Mouse (Mus musculus): ENCODE data around the gene Syn3. TPM values are rescaled to one million over a fixed set of nuclear protein-coding genes. Genes with fewer than 3 reads are reported as not detected.

Syn3 gene
- polyA plus RNA-seq, 1 experiment from 2014 or later = 1.3 TPM

- Histone ChIP-seq H3K4me3 (ENCODE audit: low read depth, low read length) (no peak overlapping the region), H3K27me3 (ENCODE audit: control insufficient read depth, insufficient read depth, low read length) (no peaks in the 10 kb centered on the region), H3K27ac (replicated peaks) (no peak overlapping the region), H3K4me2 (replicated peaks; ENCODE audit: low read depth) (no peak overlapping the region), H3K36me3 (ENCODE audit: control insufficient read depth, insufficient read depth, low read length) (no peaks in the 10 kb centered on the region), H3K9me3 (ENCODE audit: control insufficient read depth, low read length) (no peaks in the 10 kb centered on the region), H3K9ac (ENCODE audit: low read length) (no peak overlapping the region), H3K4me1 (replicated peaks; ENCODE audit: control insufficient read depth, insufficient read depth) (0 out of 2 replicates have a peak, but pooled peaks cover 2% of the 10 kb centered on the region)
- DNase-seq (ENCODE audit: low spot score) (no peak), ATAC-seq (ENCODE audit: low FRiP score, low TSS enrichment) (peak; percentile 24; the same call in 1 of the 2 replicates)
- TF ChIP-seq EP300 (optimal IDR thresholded peaks at IDR 0.05) = no peak
- TF ChIP-seq CTCF (IDR thresholded peaks at IDR 0.05; ENCODE audit: low read depth) = no peak
- WGBS = 40% methylated on average over 2 of the region's 2 CpGs
Measured at GRCm38 (mm10) chr10:86389913-86390312, 108.8 kb downstream of the Syn3 start.

- DNase-seq (ENCODE audit: low spot score) (no peak), ATAC-seq (ENCODE audit: low FRiP score, low TSS enrichment) (no peak)
- no peaks in the 10 kb centered on the region for H3K36me3 ChIP-seq (ENCODE audit: control insufficient read depth, insufficient read depth, low read length)
- H3K9ac ChIP-seq (ENCODE audit: low read length) = no peak overlapping the region
- H3K4me1 ChIP-seq (replicated peaks; ENCODE audit: control insufficient read depth, insufficient read depth) = 0 out of 2 replicates have a peak, but pooled peaks cover 2% of the 10 kb centered on the region
- WGBS = 75% methylated on average over 3 of the region's 3 CpGs
- TF ChIP-seq EP300 (optimal IDR thresholded peaks at IDR 0.05) (no peak), CTCF (IDR thresholded peaks at IDR 0.05; ENCODE audit: low read depth) (no peak)
- H3K4me2 ChIP-seq (replicated peaks; ENCODE audit: low read depth) = no peak overlapping the region
- no peak overlapping the region for H3K4me3 ChIP-seq (ENCODE audit: low read depth, low read length)
- H3K9me3 ChIP-seq (ENCODE audit: control insufficient read depth, low read length) = no peaks in the 10 kb centered on the region
- H3K27me3 ChIP-seq (ENCODE audit: control insufficient read depth, insufficient read depth, low read length) = no peaks in the 10 kb centered on the region
- H3K27ac ChIP-seq (replicated peaks) = no peak overlapping the region
Measured at GRCm38 (mm10) chr10:86389357-86389756, 109.3 kb downstream of the Syn3 start.

GRCm38 (mm10) chr10:86388803-86389202 is 109.9 kb downstream of the Syn3 start:
- DNase-seq (ENCODE audit: low spot score) (no peak), ATAC-seq (ENCODE audit: low FRiP score, low TSS enrichment) (no peak)
- H3K4me3 ChIP-seq (ENCODE audit: low read depth, low read length) = no peak overlapping the region
- WGBS = 79% methylated on average over 6 of the region's 6 CpGs
- no peaks in the 10 kb centered on the region for H3K9me3 ChIP-seq (ENCODE audit: control insufficient read depth, low read length)
- TF ChIP-seq EP300 (optimal IDR thresholded peaks at IDR 0.05) (no peak), CTCF (IDR thresholded peaks at IDR 0.05; ENCODE audit: low read depth) (no peak)
- H3K27me3 ChIP-seq (ENCODE audit: control insufficient read depth, insufficient read depth, low read length) = no peaks in the 10 kb centered on the region
- no peak overlapping the region for H3K9ac ChIP-seq (ENCODE audit: low read length)
- H3K36me3 ChIP-seq (ENCODE audit: control insufficient read depth, insufficient read depth, low read length) = no peaks in the 10 kb centered on the region
- no peak overlapping the region for H3K4me2 ChIP-seq (replicated peaks; ENCODE audit: low read depth)
- no peak overlapping the region for H3K27ac ChIP-seq (replicated peaks)
- 0 out of 2 replicates have a peak, but pooled peaks cover 2% of the 10 kb centered on the region for H3K4me1 ChIP-seq (replicated peaks; ENCODE audit: control insufficient read depth, insufficient read depth)

- Histone ChIP-seq H3K4me3 (ENCODE audit: low read depth, low read length) (no peak overlapping the region), H3K4me1 (replicated peaks; ENCODE audit: control insufficient read depth, insufficient read depth) (0 out of 2 replicates have a peak, but pooled peaks cover 2% of the 10 kb centered on the region), H3K9me3 (ENCODE audit: control insufficient read depth, low read length) (no peaks in the 10 kb centered on the region), H3K27ac (replicated peaks) (no peak overlapping the region), H3K36me3 (ENCODE audit: control insufficient read depth, insufficient read depth, low read length) (no peaks in the 10 kb centered on the region), H3K27me3 (ENCODE audit: control insufficient read depth, insufficient read depth, low read length) (no peaks in the 10 kb centered on the region), H3K4me2 (replicated peaks; ENCODE audit: low read depth) (no peak overlapping the region), H3K9ac (ENCODE audit: low read length) (no peak overlapping the region)
- WGBS = 48% methylated on average over 5 of the region's 5 CpGs
- DNase-seq (ENCODE audit: low spot score) (no peak), ATAC-seq (ENCODE audit: low FRiP score, low TSS enrichment) (no peak)
- TF ChIP-seq CTCF (IDR thresholded peaks at IDR 0.05; ENCODE audit: low read depth) = no peak
- TF ChIP-seq EP300 (optimal IDR thresholded peaks at IDR 0.05) = no peak
Measured at GRCm38 (mm10) chr10:86387821-86388440, 110.8 kb downstream of the Syn3 start.

- H3K4me2 ChIP-seq (replicated peaks; ENCODE audit: low read depth) = no peak overlapping the region
- no peak for TF ChIP-seq EP300 (optimal IDR thresholded peaks at IDR 0.05)
- TF ChIP-seq CTCF (IDR thresholded peaks at IDR 0.05; ENCODE audit: low read depth) = no peak
- 0 out of 2 replicates have a peak, but pooled peaks cover 2% of the 10 kb centered on the region for H3K4me1 ChIP-seq (replicated peaks; ENCODE audit: control insufficient read depth, insufficient read depth)
- no peaks in the 10 kb centered on the region for H3K27me3 ChIP-seq (ENCODE audit: control insufficient read depth, insufficient read depth, low read length)
- WGBS = 72% methylated on average over 4 of the region's 4 CpGs
- H3K9me3 ChIP-seq (ENCODE audit: control insufficient read depth, low read length) = no peaks in the 10 kb centered on the region
- ATAC-seq (ENCODE audit: low FRiP score, low TSS enrichment) = no peak
- H3K4me3 ChIP-seq (ENCODE audit: low read depth, low read length) = no peak overlapping the region
- no peak overlapping the region for H3K27ac ChIP-seq (replicated peaks)
- DNase-seq (ENCODE audit: low spot score) = no peak
- no peaks in the 10 kb centered on the region for H3K36me3 ChIP-seq (ENCODE audit: control insufficient read depth, insufficient read depth, low read length)
- H3K9ac ChIP-seq (ENCODE audit: low read length) = no peak overlapping the region
Measured at GRCm38 (mm10) chr10:86386232-86386631, 112.5 kb downstream of the Syn3 start.

- DNase-seq (ENCODE audit: low spot score) (no peak), ATAC-seq (ENCODE audit: low FRiP score, low TSS enrichment) (no peak)
- Histone ChIP-seq H3K9ac (ENCODE audit: low read length) (no peak overlapping the region), H3K36me3 (ENCODE audit: control insufficient read depth, insufficient read depth, low read length) (no peaks in the 10 kb centered on the region), H3K4me3 (ENCODE audit: low read depth, low read length) (no peak overlapping the region), H3K4me1 (replicated peaks; ENCODE audit: control insufficient read depth, insufficient read depth) (0 out of 2 replicates have a peak, but pooled peaks cover 2% of the 10 kb centered on the region), H3K9me3 (ENCODE audit: control insufficient read depth, low read length) (no peaks in the 10 kb centered on the region), H3K27ac (replicated peaks) (no peak overlapping the region), H3K4me2 (replicated peaks; ENCODE audit: low read depth) (no peak overlapping the region), H3K27me3 (ENCODE audit: control insufficient read depth, insufficient read depth, low read length) (no peaks in the 10 kb centered on the region)
- 81% methylated on average over 4 of the region's 4 CpGs for WGBS
- TF ChIP-seq EP300 (optimal IDR thresholded peaks at IDR 0.05) = no peak
- no peak for TF ChIP-seq CTCF (IDR thresholded peaks at IDR 0.05; ENCODE audit: low read depth)
Measured at GRCm38 (mm10) chr10:86385656-86386055, 113.0 kb downstream of the Syn3 start.
